ENCODE assay signal across 8 mouse cellular contexts in the genomic region with DNA sequence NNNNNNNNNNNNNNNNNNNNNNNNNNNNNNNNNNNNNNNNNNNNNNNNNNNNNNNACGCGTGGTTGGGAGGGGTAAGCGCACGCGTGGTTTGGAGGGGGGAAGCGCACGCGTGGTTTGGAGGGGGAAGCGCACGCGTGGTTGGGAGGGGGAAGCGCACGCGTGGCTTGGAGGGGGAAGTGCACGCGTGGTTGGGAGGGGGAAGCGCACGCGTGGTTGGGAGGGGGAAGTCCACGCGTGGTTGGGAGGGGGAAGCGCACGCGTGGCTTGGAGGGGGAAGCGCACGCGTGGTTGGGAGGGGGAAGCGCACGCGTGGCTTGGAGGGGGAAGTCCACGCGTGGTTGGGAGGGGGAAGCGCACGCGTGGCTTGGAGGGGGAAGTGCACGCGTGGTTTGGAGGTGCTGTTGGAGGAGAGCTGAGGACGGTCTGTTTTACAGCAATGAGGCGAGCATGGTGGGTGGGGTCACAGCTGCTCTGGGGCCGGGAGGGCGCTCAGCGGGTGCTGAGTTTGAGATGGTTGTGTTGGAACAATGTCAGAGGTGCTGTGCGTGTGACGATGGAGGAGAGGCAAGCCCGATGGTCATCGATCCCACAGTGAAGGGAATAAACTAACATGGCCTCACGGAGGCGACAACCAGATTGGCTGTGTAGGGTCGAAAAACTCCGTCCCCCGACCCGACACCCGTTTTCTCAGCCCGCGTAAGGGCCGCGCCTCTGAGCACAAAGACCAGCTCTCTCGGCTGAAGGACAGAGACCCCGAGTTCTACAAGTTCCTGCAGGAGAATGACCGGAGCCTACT. TPM values are rescaled to one million over a fixed set of nuclear protein-coding genes. Genes with fewer than 3 reads are reported as not detected.
DNase-seq lines count a peak whose midpoint lies in the region; ATAC-seq and TF ChIP-seq lines count a peak whose summit lies in the region.

No protein-coding gene starts in this region.

- no peak for TF ChIP-seq CTCF in olfactory bulb, adult 2 months (IDR thresholded peaks at IDR 0.05; ENCODE audit: insufficient read depth, low read depth, low read length)

- TF ChIP-seq POLR2A in olfactory bulb, adult 2 months (IDR thresholded peaks at IDR 0.05; ENCODE audit: insufficient read depth, low read depth, low read length), result no peak

- peaks cover 31% of the 10 kb centered on the region for H3K4me1 ChIP-seq in embryonic facial prominence, embryonic 15.5 days
- H3K4me1 ChIP-seq in limb, embryonic 15.5 days, result peaks cover 25% of the 10 kb centered on the region
- H3K4me1 ChIP-seq in olfactory bulb, adult 2 months (ENCODE audit: control insufficient read depth, insufficient read depth, low read length), result peaks cover 27% of the 10 kb centered on the region

- peak; percentile 61 to 62 for DNase-seq in cerebellum, postnatal 10 days
- peak; percentile 28 to 39 for DNase-seq in B cell, adult 2 months
- no peak for DNase-seq in spleen, postnatal 14 days (ENCODE audit: low spot score in 2 of 2)
- DNase-seq in gastrocnemius, postnatal 36 days, result no peak

- peaks cover 60% of the 10 kb centered on the region for H3K36me3 ChIP-seq in embryonic facial prominence, embryonic 15.5 days
- H3K36me3 ChIP-seq in limb, embryonic 15.5 days, result peaks cover 56% of the 10 kb centered on the region

- H3K27ac ChIP-seq in embryonic facial prominence, embryonic 15.5 days (replicated peaks), result peak overlapping the region; percentile 90; the same call in 1 of the 2 replicates
- H3K27ac ChIP-seq in limb, embryonic 15.5 days, result no peak overlapping the region
- no peak overlapping the region for H3K27ac ChIP-seq in olfactory bulb, adult 2 months (ENCODE audit: insufficient read depth, low read depth, low read length)

- WGBS in embryonic facial prominence, embryonic 15.5 days, result 28% methylated on average over 56 of the region's 60 CpGs
- 28% methylated on average over 58 of the region's 60 CpGs for WGBS in limb, embryonic 15.5 days
- 19% methylated on average over 58 of the region's 60 CpGs for WGBS in olfactory bulb, adult 2 months

- no peak for ATAC-seq in cerebellum, adult (ENCODE audit: insufficient number of reproducible peaks, low FRiP score, low TSS enrichment)
- ATAC-seq in embryonic facial prominence, embryonic 15.5 days (ENCODE audit: insufficient number of reproducible peaks, low FRiP score, low TSS enrichment, low read depth), result no peak
- ATAC-seq in limb, embryonic 15.5 days (ENCODE audit: insufficient number of reproducible peaks, low FRiP score, low TSS enrichment, low read depth), result no peak

- peak overlapping the region; percentile 94 for H3K4me2 ChIP-seq in embryonic facial prominence, embryonic 15.5 days (replicated peaks)
- H3K4me2 ChIP-seq in limb, embryonic 15.5 days, result peak overlapping the region; percentile 92

- H3K9ac ChIP-seq in embryonic facial prominence, embryonic 15.5 days, result no peak overlapping the region
- 0 out of 2 replicates have a peak overlapping the region, but pooled peaks have one; percentile 28 for H3K9ac ChIP-seq in limb, embryonic 15.5 days

- intact Hi-C loops in gastrocnemius, postnatal 36 days (cut with DNase I), result no loop called here

- no peaks in the 10 kb centered on the region for H3K9me3 ChIP-seq in embryonic facial prominence, embryonic 15.5 days (replicated peaks)
- H3K9me3 ChIP-seq in limb, embryonic 15.5 days, result no peaks in the 10 kb centered on the region

- peak overlapping the region; percentile 70 for H3K4me3 ChIP-seq in embryonic facial prominence, embryonic 15.5 days (replicated peaks)
- peak overlapping the region; percentile 97 for H3K4me3 ChIP-seq in limb, embryonic 15.5 days
- peak overlapping the region; percentile 89 for H3K4me3 ChIP-seq in olfactory bulb, adult 2 months (ENCODE audit: insufficient read depth, low read depth, low read length)

- no peaks in the 10 kb centered on the region for H3K27me3 ChIP-seq in embryonic facial prominence, embryonic 15.5 days
- H3K27me3 ChIP-seq in limb, embryonic 15.5 days, result no peaks in the 10 kb centered on the region

RNA-seq across cellular contexts. Expression of gene Noc2l, which starts 1.0 kb away (rescaled TPM):
- 68.0 and 71.9 TPM in 2 replicates for polyA plus RNA-seq in embryonic facial prominence, embryonic 15.5 days (2015; fragmentation: Nextera tagmentation; extraction: Ambion mirVana)
- polyA plus RNA-seq in limb, embryonic 15.5 days (2015; fragmentation: Nextera tagmentation; extraction: Ambion mirVana), result 58.0 and 68.4 TPM in 2 replicates
- not detected in 2 replicates for polyA plus RNA-seq in olfactory bulb, adult 2 months (2012; ENCODE audit: insufficient read depth, insufficient read length, low replicate concordance, missing spikeins)
- 10 to 100 TPM; 25.2 to 29.4 TPM for total RNA-seq in gastrocnemius, postnatal 36 days (2021)

RNA-seq across cellular contexts. Expression of gene Plekhn1, which starts 2.2 kb away (rescaled TPM):
- 43.4 and 44.1 TPM in 2 replicates for polyA plus RNA-seq in embryonic facial prominence, embryonic 15.5 days (2015; fragmentation: Nextera tagmentation; extraction: Ambion mirVana)
- 44.6 and 45.5 TPM in 2 replicates for polyA plus RNA-seq in limb, embryonic 15.5 days (2015; fragmentation: Nextera tagmentation; extraction: Ambion mirVana)
- polyA plus RNA-seq in olfactory bulb, adult 2 months (2012; ENCODE audit: insufficient read depth, insufficient read length, low replicate concordance, missing spikeins), result 117 TPM in 1 of 2 replicates, not detected in the other
- total RNA-seq in gastrocnemius, postnatal 36 days (2021), result 1 to 10 TPM; 5.0 to 5.9 TPM

RNA-seq across cellular contexts. Expression of gene Samd11, which starts 18.6 kb away (rescaled TPM):
- polyA plus RNA-seq in embryonic facial prominence, embryonic 15.5 days (2015; fragmentation: Nextera tagmentation; extraction: Ambion mirVana), result 0.28 and 0.42 TPM in 2 replicates
- 0.52 and 0.83 TPM in 2 replicates for polyA plus RNA-seq in limb, embryonic 15.5 days (2015; fragmentation: Nextera tagmentation; extraction: Ambion mirVana)
- not detected in 2 replicates for polyA plus RNA-seq in olfactory bulb, adult 2 months (2012; ENCODE audit: insufficient read depth, insufficient read length, low replicate concordance, missing spikeins)
- under 1 TPM in 1 of 2 experiments, not detected in 1; 0.25 TPM for total RNA-seq in gastrocnemius, postnatal 36 days (2021)

RNA-seq across cellular contexts. Expression of gene Perm1, which starts 21.2 kb away (rescaled TPM):
- polyA plus RNA-seq in embryonic facial prominence, embryonic 15.5 days (2015; fragmentation: Nextera tagmentation; extraction: Ambion mirVana), result 3.8 and 4.6 TPM in 2 replicates
- 4.7 and 6.7 TPM in 2 replicates for polyA plus RNA-seq in limb, embryonic 15.5 days (2015; fragmentation: Nextera tagmentation; extraction: Ambion mirVana)
- not detected in 2 replicates for polyA plus RNA-seq in olfactory bulb, adult 2 months (2012; ENCODE audit: insufficient read depth, insufficient read length, low replicate concordance, missing spikeins)
- total RNA-seq in gastrocnemius, postnatal 36 days (2021), result 100 to 1,000 TPM; 144 to 172 TPM

RNA-seq across cellular contexts. Expression of gene AW011738, which starts 33.7 kb away (rescaled TPM):
- polyA plus RNA-seq in embryonic facial prominence, embryonic 15.5 days (2015; fragmentation: Nextera tagmentation; extraction: Ambion mirVana), result 3.1 and 3.6 TPM in 2 replicates
- 3.1 and 4.4 TPM in 2 replicates for polyA plus RNA-seq in limb, embryonic 15.5 days (2015; fragmentation: Nextera tagmentation; extraction: Ambion mirVana)
- not detected in 2 replicates for polyA plus RNA-seq in olfactory bulb, adult 2 months (2012; ENCODE audit: insufficient read depth, insufficient read length, low replicate concordance, missing spikeins)
- 1 to 10 TPM; 2.8 to 4.4 TPM for total RNA-seq in gastrocnemius, postnatal 36 days (2021)

Comparison
In these comparisons a context has a peak if more than half of its experiments do, and no peak if none do; other contexts are left out.
1. DNase-seq: peak in cerebellum, postnatal 10 days (2 of 2) and B cell, adult 2 months (2 of 2); none in spleen, postnatal 14 days (0 of 2) and gastrocnemius, postnatal 36 days (0 of 2).
2. Peak in every context shown above with its lines, with median percentiles within 50 percentile points of each other: H3K4me3 ChIP-seq.